Mouse (Mus musculus) embryonic facial prominence, embryonic 14.5 days (tissue): ENCODE results near the gene Hsd11b1. TPM values are rescaled to one million over a fixed set of nuclear protein-coding genes. Genes with fewer than 3 reads are reported as not detected.
"Not testable (repeated sequence)": the region's sequence is repeated elsewhere in the genome, so short reads cannot be mapped to it uniquely, and the experiment has no call there.

Source experiments
- ATAC-seq: fragments of 200-750 bp; cut with Nextera tagmentation; 2 replicates; pipeline ENCODE4 v1.8.0; 2017; ENCODE audit warnings: low read depth, moderate number of reproducible peaks, moderate TSS enrichment
- DNase-seq: peaks from one replicate; pipeline ENCODE4 v3.0.0-alpha.2; 2015; ENCODE audit warnings: low spot score
- H3K27ac ChIP-seq: fragments of 300-500 bp; sonication (generic); replicated peaks from 2 replicates; pipeline ENCODE4 v1.5.1; 2014; ENCODE audit warnings: low read depth, mild to moderate bottlenecking, low read length, moderate library complexity
- H3K27me3 ChIP-seq: fragments of 300-500 bp; sonication (generic); replicated peaks from 2 replicates; pipeline ENCODE4 v1.6.1; 2014; ENCODE audit warnings: low read length; ENCODE audit not compliant: control insufficient read depth, insufficient read depth
- H3K36me3 ChIP-seq: fragments of 300-500 bp; sonication (generic); 2 replicates; pipeline ENCODE4 v1.6.1; 2014; ENCODE audit warnings: low read length, mixed read lengths; ENCODE audit not compliant: control insufficient read depth, insufficient read depth
- H3K4me1 ChIP-seq: fragments of 300-500 bp; sonication (generic); 2 replicates; pipeline ENCODE4 v1.6.1; 2014; ENCODE audit warnings: antibody characterized with exemption, low read length; ENCODE audit not compliant: control insufficient read depth, insufficient read depth
- H3K4me2 ChIP-seq: fragments of 300-500 bp; sonication (generic); 2 replicates; pipeline ENCODE4 v1.6.1; 2014; ENCODE audit warnings: low read depth, mild to moderate bottlenecking, low read length, moderate library complexity, mixed read lengths
- H3K4me3 ChIP-seq: fragments of 300-500 bp; sonication (generic); 2 replicates; pipeline ENCODE4 v1.5.1; 2014; ENCODE audit warnings: low read depth, mild to moderate bottlenecking, low read length
- H3K9ac ChIP-seq: fragments of 300-500 bp; sonication (generic); 2 replicates; pipeline ENCODE4 v1.6.1; 2014; ENCODE audit warnings: low read depth, mild to moderate bottlenecking, low read length, moderate library complexity, mixed read lengths
- H3K9me3 ChIP-seq: fragments of 300-500 bp; sonication (generic); 2 replicates; pipeline ENCODE4 v1.6.1; 2016; ENCODE audit warnings: low read length; ENCODE audit not compliant: control insufficient read depth
- WGBS: fragments of 180-500 bp; shearing (Covaris S2); extraction: QIAGEN DNeasy Blood & Tissue Kit; methylation state at CpG from one replicate; pipeline ENCODE4 v1.1.7; 2014; 5-methylcytosine and 5-hydroxymethylcytosine counted together
- polyA plus RNA-seq: library from polyadenylated mRNA; unstranded; fragments of >200 nt; fragmentation: Nextera tagmentation; extraction: Ambion mirVana; gene quantifications from 2 replicates; pipeline ENCODE4 v1.2.1, GENCODE M21; 2014

Hsd11b1 gene
- polyA plus RNA-seq, 1 experiment from 2014 or later = 2.5 TPM

GRCm38 (mm10) chr1:193256621-193257098, 7.2 kb downstream of the Hsd11b1 start:
- Histone ChIP-seq H3K9me3 (no peaks in the 10 kb centered on the region), H3K9ac (no peak overlapping the region), H3K4me3 (no peak overlapping the region), H3K27ac (no peak overlapping the region), H3K27me3 (no peaks in the 10 kb centered on the region), H3K36me3 (no peaks in the 10 kb centered on the region), H3K4me2 (no peak overlapping the region), H3K4me1 (no peaks in the 10 kb centered on the region)
- no peak for ATAC-seq
- 51% methylated on average over 5 of the region's 5 CpGs for WGBS
- peak; percentile 42 for DNase-seq

DNA sequence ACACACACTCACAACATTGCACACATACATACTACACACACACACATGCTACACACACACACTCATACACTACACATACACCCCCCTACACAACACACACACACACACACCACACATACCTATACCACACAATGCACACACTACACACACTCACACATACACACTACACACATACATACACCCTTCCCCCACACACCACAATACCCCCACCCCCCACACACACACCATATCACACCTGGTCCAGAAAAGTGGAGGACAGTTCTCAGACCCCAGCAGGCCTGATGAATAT, 7.6 kb downstream of the Hsd11b1 start:
- Histone ChIP-seq H3K27ac (no peak overlapping the region), H3K4me2 (no peak overlapping the region), H3K27me3 (no peaks in the 10 kb centered on the region), H3K36me3 (no peaks in the 10 kb centered on the region), H3K9ac (no peak overlapping the region), H3K9me3 (no peaks in the 10 kb centered on the region), H3K4me3 (no peak overlapping the region), H3K4me1 (no peaks in the 10 kb centered on the region)
- DNase-seq (no peak), ATAC-seq (no peak)

DNA sequence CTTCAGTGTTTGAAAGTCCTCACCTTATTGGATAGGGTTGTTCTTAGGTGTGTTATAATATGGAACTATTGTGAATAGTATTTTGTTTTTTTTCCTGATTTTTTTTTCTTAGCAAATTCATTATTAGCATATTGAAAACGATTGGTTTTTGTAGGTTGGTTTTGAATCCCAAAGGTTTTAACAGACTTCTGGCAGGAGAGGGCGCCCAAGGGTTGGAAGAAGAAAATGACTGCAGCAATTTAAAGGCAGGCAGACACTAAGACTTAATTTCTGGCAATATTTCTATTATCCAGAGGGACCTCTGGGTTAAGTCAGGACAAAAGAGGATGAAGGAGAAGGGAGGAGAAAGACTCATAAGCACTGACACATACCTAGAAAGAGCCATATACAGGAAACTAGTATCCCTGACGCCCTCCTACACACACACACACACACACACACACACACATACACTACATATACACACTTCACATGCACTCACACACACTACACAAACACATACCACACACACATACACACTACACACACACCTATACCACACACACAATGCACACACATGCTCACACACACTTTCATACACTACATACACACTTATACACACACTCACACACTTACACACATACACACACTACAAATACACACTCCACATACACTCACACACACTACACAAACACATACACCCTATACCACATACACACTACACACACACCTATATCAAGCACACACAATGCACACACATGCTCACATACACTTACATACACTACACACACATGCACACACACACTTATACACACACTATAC, 8.2 kb downstream of the Hsd11b1 start:
- no peaks in the 10 kb centered on the region for H3K27me3 ChIP-seq
- no peaks in the 10 kb centered on the region for H3K9me3 ChIP-seq
- no peak overlapping the region for H3K27ac ChIP-seq
- WGBS = 30% methylated on average over 3 of the region's 3 CpGs
- no peak overlapping the region for H3K9ac ChIP-seq
- H3K36me3 ChIP-seq = no peaks in the 10 kb centered on the region
- no peak overlapping the region for H3K4me2 ChIP-seq
- no peak overlapping the region for H3K4me3 ChIP-seq
- H3K4me1 ChIP-seq = no peaks in the 10 kb centered on the region
- DNase-seq (peak; percentile 66), ATAC-seq (no peak)

DNA sequence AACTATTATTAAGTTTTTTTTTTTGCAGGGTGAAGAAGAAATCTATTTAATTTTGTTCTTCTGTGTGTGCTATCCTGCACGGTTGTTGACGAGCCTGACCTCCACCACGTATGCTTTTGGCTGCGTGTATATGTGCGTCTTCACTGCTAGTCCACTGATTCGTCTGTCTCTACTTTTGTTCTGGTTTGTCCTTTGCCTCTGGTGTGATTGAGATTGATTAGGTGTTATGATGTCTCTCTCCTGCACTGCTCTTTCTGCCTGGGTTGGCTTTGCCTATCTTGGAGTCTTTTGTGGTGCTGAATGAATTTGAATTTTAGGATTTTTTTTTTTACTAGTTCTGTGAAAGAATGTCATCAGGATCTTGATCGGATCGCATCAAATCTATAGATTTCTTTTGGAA, 8.8 kb downstream of the Hsd11b1 start:
- Histone ChIP-seq H3K36me3 (no peaks in the 10 kb centered on the region), H3K27ac (no peak overlapping the region), H3K4me2 (no peak overlapping the region), H3K4me3 (no peak overlapping the region), H3K9ac (no peak overlapping the region), H3K9me3 (no peaks in the 10 kb centered on the region), H3K4me1 (no peaks in the 10 kb centered on the region), H3K27me3 (no peaks in the 10 kb centered on the region)
- no peak for ATAC-seq
- 64% methylated on average over 8 of the region's 8 CpGs for WGBS
- DNase-seq = no peak

DNA sequence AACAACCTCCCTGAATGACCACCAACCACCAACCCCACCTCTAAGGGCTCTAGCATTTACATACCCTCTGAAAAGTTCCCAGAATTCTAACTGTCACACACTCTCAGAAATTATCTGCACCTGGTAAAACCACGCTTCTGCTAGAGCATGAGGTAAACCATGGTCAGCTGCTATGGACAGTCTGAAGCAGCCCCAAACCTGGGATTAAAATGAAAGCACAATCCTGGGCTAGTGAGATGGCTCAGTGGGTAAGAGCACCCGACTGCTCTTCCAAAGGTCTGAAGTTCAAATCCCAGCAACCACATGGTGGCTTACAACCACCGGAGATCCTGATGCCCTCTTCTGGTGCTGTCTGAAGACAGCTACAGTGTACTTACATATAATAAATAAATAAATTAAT, 10.0 kb downstream of the Hsd11b1 start:
- H3K4me1 ChIP-seq, ATAC-seq, H3K9me3 ChIP-seq, H3K27ac ChIP-seq, H3K4me3 ChIP-seq, H3K9ac ChIP-seq, H3K4me2 ChIP-seq, H3K36me3 ChIP-seq, H3K27me3 ChIP-seq, DNase-seq: not testable (repeated sequence)
- 56% methylated on average over 3 of the region's 3 CpGs for WGBS

DNA sequence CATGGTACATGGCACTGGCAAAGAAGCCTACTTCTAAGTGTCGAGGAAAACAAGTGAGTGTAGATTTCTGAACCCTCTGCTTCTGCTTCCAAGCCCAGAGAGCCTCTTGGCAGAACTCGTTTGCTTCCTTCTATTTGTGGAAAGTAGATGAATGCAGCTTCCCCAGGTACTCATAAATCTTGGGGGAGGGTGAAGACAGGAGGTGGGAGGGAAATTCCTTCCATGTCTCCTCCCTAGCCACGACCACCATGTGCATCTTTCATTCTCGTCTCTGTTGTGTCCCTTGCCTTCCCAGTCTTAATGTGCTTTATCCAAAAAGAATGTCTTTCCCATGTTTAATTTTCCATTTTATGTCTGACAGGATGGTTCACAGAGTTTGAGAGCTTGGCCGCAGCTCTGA, 11.3 kb downstream of the Hsd11b1 start:
- Histone ChIP-seq H3K27ac (no peak overlapping the region), H3K9ac (no peak overlapping the region), H3K27me3 (no peaks in the 10 kb centered on the region), H3K4me1 (no peaks in the 10 kb centered on the region), H3K4me2 (no peak overlapping the region), H3K9me3 (no peaks in the 10 kb centered on the region), H3K36me3 (no peaks in the 10 kb centered on the region), H3K4me3 (no peak overlapping the region)
- no peak for ATAC-seq
- no peak for DNase-seq
- WGBS = 47% methylated on average over 5 of the region's 5 CpGs

DNA sequence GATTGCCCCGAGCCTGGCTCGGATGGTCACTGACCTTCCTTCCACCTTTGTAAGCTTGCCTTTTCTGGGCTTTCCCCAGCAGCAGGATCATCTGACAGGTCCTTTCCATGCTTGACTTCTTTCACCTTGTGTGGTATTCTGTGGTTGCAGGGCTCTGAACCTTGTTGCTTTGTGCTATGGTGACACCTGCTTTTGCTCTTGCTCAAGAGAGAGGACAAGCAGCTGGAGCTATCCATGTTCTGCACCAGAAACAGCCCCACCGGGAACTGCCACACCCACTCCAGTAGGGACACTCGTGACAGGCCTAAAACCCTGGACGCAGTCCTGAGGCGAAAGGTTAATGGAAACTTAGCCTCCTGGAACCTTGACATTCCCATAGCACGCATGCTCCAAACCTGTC, 12.5 kb downstream of the Hsd11b1 start:
- DNase-seq = no peak
- Histone ChIP-seq H3K4me2 (no peak overlapping the region), H3K4me1 (no peaks in the 10 kb centered on the region), H3K27me3 (no peaks in the 10 kb centered on the region), H3K9ac (no peak overlapping the region), H3K4me3 (no peak overlapping the region), H3K36me3 (no peaks in the 10 kb centered on the region), H3K27ac (no peak overlapping the region), H3K9me3 (no peaks in the 10 kb centered on the region)
- WGBS = 76% methylated on average over 7 of the region's 7 CpGs
- no peak for ATAC-seq

- WGBS = 82% methylated on average over 2 of the region's 2 CpGs
- no peak for ATAC-seq
Measured at GRCm38 (mm10) chr1:193250026-193250425, 13.8 kb downstream of the Hsd11b1 start.

DNA sequence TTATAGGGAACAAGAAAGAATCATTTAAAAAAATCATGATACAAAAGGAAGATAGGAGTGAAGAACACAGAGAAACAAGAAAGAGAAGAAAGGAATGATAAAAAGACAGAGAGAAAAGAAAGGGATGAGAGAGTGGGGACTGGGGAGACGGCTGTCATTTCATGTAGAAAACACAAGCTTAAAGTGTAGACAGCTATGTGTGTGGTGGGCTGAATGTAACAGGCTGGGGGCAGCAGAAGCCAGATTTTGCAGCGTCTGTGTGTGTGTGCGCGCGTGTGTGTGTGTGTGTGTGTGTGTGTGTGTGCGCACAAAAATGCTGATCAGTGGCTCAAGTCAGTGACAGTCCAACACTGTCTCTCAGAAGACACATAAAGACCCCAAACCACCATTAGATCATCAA, 19.6 kb downstream of the Hsd11b1 start:
- no peak overlapping the region for H3K4me2 ChIP-seq
- no peaks in the 10 kb centered on the region for H3K36me3 ChIP-seq
- ATAC-seq = no peak
- no peak overlapping the region for H3K27ac ChIP-seq
- H3K27me3 ChIP-seq = no peaks in the 10 kb centered on the region
- peaks cover 3% of the 10 kb centered on the region; the same call in 1 of the 2 replicates for H3K4me1 ChIP-seq
- DNase-seq = no peak
- no peaks in the 10 kb centered on the region for H3K9me3 ChIP-seq
- 84% methylated on average over 6 of the region's 6 CpGs for WGBS
- H3K9ac ChIP-seq = no peak overlapping the region
- no peak overlapping the region for H3K4me3 ChIP-seq

More at GRCm38 (mm10) chr1:193250026-193250425, 13.8 kb downstream of the Hsd11b1 start:
- Histone ChIP-seq H3K27me3 (no peaks in the 10 kb centered on the region), H3K4me3 (no peak overlapping the region), H3K4me2 (no peak overlapping the region), H3K9me3 (no peaks in the 10 kb centered on the region), H3K9ac (no peak overlapping the region), H3K27ac (no peak overlapping the region), H3K36me3 (no peaks in the 10 kb centered on the region), H3K4me1 (no peaks in the 10 kb centered on the region)
- DNase-seq = no peak
